Mouse (Mus musculus) heart, adult 2 months (tissue): ENCODE results near the gene Adamtsl1.

ENCODE experiments used
- CTCF ChIP-seq: fragments of 200-600 bp; IDR thresholded peaks from 2 replicates; pipeline ENCODE4 v1.8.1; 2022; ENCODE audit warnings: antibody characterized with exemption, mild to moderate bottlenecking, moderate library complexity
- EP300 ChIP-seq: fragments of 200-500 bp; IDR thresholded peaks from 2 replicates; pipeline ENCODE4 v1.6.1; 2011; ENCODE audit warnings: low read depth, low read length, control low read depth; ENCODE audit not compliant: insufficient read depth
- POLR2A ChIP-seq: fragments of 200-500 bp; IDR thresholded peaks from 2 replicates; pipeline ENCODE4 v1.6.1; 2011; ENCODE audit warnings: mild to moderate bottlenecking, low read depth, low read length, control low read depth; ENCODE audit not compliant: insufficient read depth

GRCm38 (mm10) chr4:86273703-86274355 lies 759.9 kb downstream of the Adamtsl1 start:
- TF ChIP-seq EP300 (no peak), CTCF (no peak), POLR2A (no peak)
